Mouse (Mus musculus) naive thymus-derived CD4-positive, alpha-beta T cell, adult 5 months (primary cell): ENCODE measurements around the gene Zfp616. TPM values are rescaled to one million over a fixed set of nuclear protein-coding genes. Genes with fewer than 3 reads are reported as not detected.

ENCODE experiments used
- polyA plus RNA-seq: library from polyadenylated mRNA; unstranded; fragments of 100-300 nt; shearing (Covaris generic); gene quantifications from one replicate; pipeline ENCODE4 v1.2.1, GENCODE M21; 2017

Gene Zfp616
- polyA plus RNA-seq = not detected

GRCm38 (mm10) chr11:74069655-74070054 is at the start of gene Zfp616:
Gene Zfp616 (plus strand): TSS chr11:74069955.

GRCm38 (mm10) chr11:74056451-74056850 is 13.3 kb upstream of the Zfp616 start, which contains the start of the genes Olfr139 and Olfr399:
Gene Olfr139 (minus strand): TSS chr11:74056551.
Gene Olfr399 (minus strand): TSS chr11:74056615.

DNA sequence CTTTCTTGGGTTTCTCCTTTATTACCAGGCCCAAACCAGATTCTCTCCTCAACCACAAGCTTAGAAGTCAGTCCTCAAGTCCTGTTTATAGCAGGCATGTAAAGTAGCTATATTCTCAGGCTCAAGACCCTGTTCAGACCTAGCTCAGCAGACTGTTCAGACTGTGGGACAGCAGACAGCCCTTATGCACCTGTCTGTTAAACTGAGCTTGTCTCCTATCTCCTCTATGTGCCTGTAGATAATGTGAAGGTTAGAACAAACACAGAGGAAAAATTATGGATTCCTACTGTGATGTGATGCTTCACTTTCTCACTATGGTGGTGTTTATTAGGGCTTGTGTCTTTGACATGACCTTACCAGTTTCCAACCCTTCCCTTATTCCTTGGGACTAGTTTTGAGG is 43.7 kb downstream of the Zfp616 start, which contains the start of gene Olfr401:
Gene Olfr401, plus strand, starts transcription at position 301 of the 400 bp plus-strand sequence.

Other genes starting within 250 kb of the Zfp616 start
- gene Olfr393, start 218.5 kb upstream of the Zfp616 start, polyA plus RNA-seq = 0.11 TPM
- not detected for gene Olfr394, start 179.2 kb upstream of the Zfp616 start, polyA plus RNA-seq
- not detected for gene Olfr395, start 160.7 kb upstream of the Zfp616 start, polyA plus RNA-seq
- gene Olfr23, start 133.3 kb upstream of the Zfp616 start, polyA plus RNA-seq = not detected
- not detected for gene Olfr397, start 109.1 kb upstream of the Zfp616 start, polyA plus RNA-seq
- gene Olfr398, start 79.5 kb upstream of the Zfp616 start, polyA plus RNA-seq = 0.49 TPM
- not detected for gene Olfr139, start 13.4 kb upstream of the Zfp616 start, polyA plus RNA-seq
- gene Olfr399, start 13.3 kb upstream of the Zfp616 start, polyA plus RNA-seq = not detected
- gene Olfr401, start 43.8 kb downstream of the Zfp616 start, polyA plus RNA-seq = not detected
- gene Olfr402, start 83.6 kb downstream of the Zfp616 start, polyA plus RNA-seq = not detected
- not detected for gene Olfr403, start 116.3 kb downstream of the Zfp616 start, polyA plus RNA-seq
- gene Olfr43, start 141.4 kb downstream of the Zfp616 start, polyA plus RNA-seq = not detected
- not detected for gene Olfr406, start 189.9 kb downstream of the Zfp616 start, polyA plus RNA-seq
- not detected for gene Olfr59, start 213.8 kb downstream of the Zfp616 start, polyA plus RNA-seq